Comparison of ENCODE assay signal across 9 mouse cellular contexts in genomic region chr15:27850904-27851303, GRCm38 (mm10).
A peak's percentile ranks its signal among the peaks of the same experiment; 100 is the strongest.
DNase-seq lines count a peak whose midpoint lies in the region; ATAC-seq and TF ChIP-seq lines count a peak whose summit lies in the region.
"Had no signal": no experiment of that assay in that cellular context is flagged by ENCODE, and none has a peak within 500 bp of the region (broad histone marks: within the 10 kb centered on the region; RNA-seq: fewer than 3 reads in every experiment).

No protein-coding gene starts in this region.

- peak; percentile 70 for TF ChIP-seq CTCF in lung, adult 2 months (IDR thresholded peaks at IDR 0.05; ENCODE audit: insufficient read depth, low read length)

- H3K4me1 ChIP-seq in hindbrain, embryonic 11.5 days (replicated peaks; ENCODE audit: control insufficient read depth, insufficient read depth, low read length), result no peaks in the 10 kb centered on the region
- no peaks in the 10 kb centered on the region for H3K4me1 ChIP-seq in hindbrain, embryonic 14.5 days (replicated peaks; ENCODE audit: control insufficient read depth, insufficient read depth, low read length)
- H3K4me1 ChIP-seq in embryonic facial prominence, embryonic 10.5 days, result peaks cover 9% of the 10 kb centered on the region
- H3K4me1 ChIP-seq in lung, adult 2 months (ENCODE audit: control insufficient read depth, insufficient read depth, low read length), result no peaks in the 10 kb centered on the region

- no peak overlapping the region for H3K4me2 ChIP-seq in hindbrain, embryonic 11.5 days (replicated peaks; ENCODE audit: low read depth, low read length)
- H3K4me2 ChIP-seq in hindbrain, embryonic 14.5 days (replicated peaks), result no peak overlapping the region
- H3K4me2 ChIP-seq: lung, embryonic 15.5 days had no signal

- H3K27ac ChIP-seq in hindbrain, embryonic 11.5 days (ENCODE audit: low read depth, low read length), result no peak overlapping the region
- H3K27ac ChIP-seq in hindbrain, embryonic 14.5 days, result no peak overlapping the region
- H3K27ac ChIP-seq in embryonic facial prominence, embryonic 10.5 days (replicated peaks), result no peak overlapping the region
- H3K27ac ChIP-seq: lung, embryonic 15.5 days had no signal

- peak; percentile 61 for DNase-seq in hindbrain, embryonic 11.5 days (ENCODE audit: low spot score)
- no peak for DNase-seq in hindbrain, embryonic 14.5 days (ENCODE audit: low spot score)
- DNase-seq in 416B (ENCODE audit: low read depth) (peak; percentile 14), NIH3T3 (ENCODE audit: low read depth) (peak; percentile 69)
- DNase-seq in embryonic facial prominence, embryonic 10.5 days (ENCODE audit: low spot score), result peak; percentile 52
- no peak for DNase-seq in lung, adult 2 months
- DNase-seq in skeletal muscle tissue, adult 2 months (ENCODE audit: low read depth, low spot score), result peak; percentile 12
- DNase-seq in frontal cortex, adult 2 months (ENCODE audit: extremely low spot score in 1 of 2, low spot score in 1 of 2), result no peak

- no peak overlapping the region for H3K4me3 ChIP-seq in hindbrain, embryonic 11.5 days (ENCODE audit: low read depth, low read length)
- H3K4me3 ChIP-seq in hindbrain, embryonic 14.5 days (replicated peaks; ENCODE audit: low read length), result no peak overlapping the region
- no peak overlapping the region for H3K4me3 ChIP-seq in embryonic facial prominence, embryonic 10.5 days
- H3K4me3 ChIP-seq in lung, adult 2 months (replicated peaks; ENCODE audit: extremely low read depth, low read depth, low read length), result no peak overlapping the region
- H3K4me3 ChIP-seq: lung, embryonic 15.5 days had no signal

- no peaks in the 10 kb centered on the region for H3K9me3 ChIP-seq in hindbrain, embryonic 11.5 days (ENCODE audit: control insufficient read depth, low read length)
- H3K9me3 ChIP-seq in hindbrain, embryonic 14.5 days (ENCODE audit: control insufficient read depth, low read length), result no peaks in the 10 kb centered on the region
- no peaks in the 10 kb centered on the region for H3K9me3 ChIP-seq in embryonic facial prominence, embryonic 10.5 days
- H3K9me3 ChIP-seq: lung, embryonic 15.5 days had no signal

- peak; percentile 30; the same call in 1 of the 2 replicates for ATAC-seq in hindbrain, embryonic 11.5 days (ENCODE audit: low FRiP score)
- ATAC-seq in hindbrain, embryonic 14.5 days (ENCODE audit: low FRiP score), result no peak

- no peak for TF ChIP-seq POLR2A in lung, adult 2 months (IDR thresholded peaks at IDR 0.05; ENCODE audit: borderline replicate concordance, extremely low read depth, low read depth, low read length)

- no peaks in the 10 kb centered on the region for H3K27me3 ChIP-seq in hindbrain, embryonic 11.5 days (ENCODE audit: control insufficient read depth, insufficient read depth, low read length)
- H3K27me3 ChIP-seq in hindbrain, embryonic 14.5 days (ENCODE audit: control insufficient read depth, insufficient read depth, low read length), result no peaks in the 10 kb centered on the region
- no peaks in the 10 kb centered on the region for H3K27me3 ChIP-seq in embryonic facial prominence, embryonic 10.5 days (replicated peaks; ENCODE audit: low read depth, poor library complexity, severe bottlenecking)
- H3K27me3 ChIP-seq: lung, embryonic 15.5 days had no signal

- H3K9ac ChIP-seq in hindbrain, embryonic 11.5 days (ENCODE audit: low read depth, low read length), result no peak overlapping the region
- no peak overlapping the region for H3K9ac ChIP-seq in hindbrain, embryonic 14.5 days
- H3K9ac ChIP-seq: lung, embryonic 15.5 days had no signal

- WGBS in hindbrain, embryonic 11.5 days, result 87% methylated on average over 14 of the region's 14 CpGs
- WGBS in hindbrain, embryonic 14.5 days, result 88% methylated on average over 14 of the region's 14 CpGs
- 87% methylated on average over 14 of the region's 14 CpGs for WGBS in embryonic facial prominence, embryonic 10.5 days
- 82% methylated on average over 14 of the region's 14 CpGs for WGBS in lung, adult 2 months

- 0 out of 2 replicates have a peak, but pooled peaks cover 8% of the 10 kb centered on the region for H3K36me3 ChIP-seq in hindbrain, embryonic 11.5 days (ENCODE audit: control insufficient read depth, insufficient read depth, low read length)
- H3K36me3 ChIP-seq in hindbrain, embryonic 14.5 days (replicated peaks; ENCODE audit: control insufficient read depth, insufficient read depth), result peaks cover 96% of the 10 kb centered on the region
- peaks cover 98% of the 10 kb centered on the region for H3K36me3 ChIP-seq in embryonic facial prominence, embryonic 10.5 days (replicated peaks)

Comparison
In these comparisons a context has a peak if more than half of its experiments do, and no peak if none do; other contexts are left out.
1. DNase-seq: peak in hindbrain, embryonic 11.5 days (single experiment), 416B (single experiment), NIH3T3 (single experiment), embryonic facial prominence, embryonic 10.5 days (single experiment) and skeletal muscle tissue, adult 2 months (single experiment); none in hindbrain, embryonic 14.5 days (single experiment), lung, adult 2 months (single experiment) and frontal cortex, adult 2 months (0 of 2).